Mouse (Mus musculus) right cerebral cortex, postnatal 4 days (tissue): ENCODE results near the gene Ccr1.
"Not testable (repeated sequence)": the region's sequence is repeated elsewhere in the genome, so short reads cannot be mapped to it uniquely, and the experiment has no call there.

Source experiments
- DNase-seq: peaks from one replicate; pipeline ENCODE4 v3.0.0-alpha.2; 2022

The Ccr1 gene

DNA sequence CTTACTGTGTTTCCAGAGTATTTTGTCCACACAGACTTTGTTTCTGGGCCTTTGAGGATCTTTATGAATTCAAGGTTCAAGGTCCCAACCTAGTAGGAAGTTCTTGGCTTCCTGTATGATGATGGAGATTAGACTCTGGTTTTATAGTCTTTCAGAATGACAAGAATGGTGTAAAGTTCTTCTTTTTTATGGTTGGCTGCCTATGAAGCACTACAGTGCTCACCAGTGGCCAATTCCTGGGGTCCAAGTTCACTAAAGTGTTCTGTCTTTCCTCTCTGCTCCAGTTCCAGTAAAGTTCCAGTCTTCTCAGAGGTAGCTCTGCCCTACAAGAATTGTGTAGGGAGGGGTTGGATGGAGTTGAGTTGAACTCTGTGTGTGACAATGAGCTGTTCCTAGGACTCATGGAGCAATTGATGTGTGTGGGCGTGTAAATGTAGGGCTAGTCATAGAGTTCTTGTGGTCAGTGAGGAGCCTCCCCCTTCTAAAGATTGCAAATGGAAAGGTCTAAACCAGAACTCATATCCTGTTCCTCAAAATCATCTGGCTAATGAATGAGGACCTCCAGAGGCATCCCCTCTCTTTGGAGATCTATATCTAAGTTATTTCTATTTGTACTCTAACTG, at the start of gene Ccr1:
Ccr1 (minus strand) TSS at position 403 of the 623 bp plus-strand sequence.
- no peak for DNase-seq

DNA sequence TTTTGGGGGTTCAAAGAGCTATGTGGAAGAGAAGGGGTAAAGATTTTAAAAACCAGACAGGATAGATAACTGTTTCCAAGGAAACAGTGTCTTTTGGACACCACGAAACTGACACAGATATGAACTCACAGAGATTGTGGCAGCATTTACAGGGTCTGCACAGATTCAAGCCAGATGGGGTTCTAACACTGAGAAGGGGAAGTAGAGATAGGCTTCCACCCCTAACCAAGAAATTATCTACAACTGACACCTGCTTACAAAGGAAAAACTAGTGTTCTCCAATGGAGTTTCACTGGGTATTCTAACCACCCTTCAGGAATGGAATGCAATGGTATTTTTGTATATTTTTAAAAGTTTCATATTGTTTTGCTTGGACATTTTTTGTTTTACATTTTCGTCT, 47.6 kb upstream of the Ccr1 start:
- DNase-seq, result no peak

DNA sequence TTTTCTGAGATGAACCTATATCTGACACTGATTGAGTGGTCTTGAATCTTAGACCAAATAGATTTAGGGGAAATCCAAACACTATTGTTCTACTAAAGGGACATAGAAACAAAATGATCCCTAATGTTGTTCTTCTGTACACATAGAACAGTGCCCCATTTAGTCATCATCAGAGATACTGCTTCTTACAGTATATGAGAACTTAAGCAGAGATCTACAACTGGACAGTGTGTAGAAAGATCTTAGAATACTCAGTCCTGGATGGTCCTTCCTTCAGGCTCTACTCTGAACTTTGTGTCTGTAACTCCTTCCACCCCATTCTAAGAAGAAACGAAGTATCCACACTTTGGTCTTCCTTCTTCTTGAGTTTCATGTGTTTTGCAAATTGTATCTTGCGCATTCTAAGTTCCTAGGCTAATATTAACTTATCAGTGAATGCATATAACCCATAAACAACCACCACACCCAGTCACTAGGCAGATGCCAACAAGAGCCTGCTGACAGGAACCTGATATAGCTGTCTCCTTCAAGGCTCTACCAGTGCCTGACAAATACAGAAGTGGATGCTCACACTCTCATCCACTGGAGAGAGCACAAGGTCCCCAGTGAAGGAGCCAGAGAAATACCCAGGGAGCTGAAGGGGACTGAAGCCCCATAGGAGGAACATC, 46.6 kb upstream of the Ccr1 start:
- DNase-seq, result no peak

DNA sequence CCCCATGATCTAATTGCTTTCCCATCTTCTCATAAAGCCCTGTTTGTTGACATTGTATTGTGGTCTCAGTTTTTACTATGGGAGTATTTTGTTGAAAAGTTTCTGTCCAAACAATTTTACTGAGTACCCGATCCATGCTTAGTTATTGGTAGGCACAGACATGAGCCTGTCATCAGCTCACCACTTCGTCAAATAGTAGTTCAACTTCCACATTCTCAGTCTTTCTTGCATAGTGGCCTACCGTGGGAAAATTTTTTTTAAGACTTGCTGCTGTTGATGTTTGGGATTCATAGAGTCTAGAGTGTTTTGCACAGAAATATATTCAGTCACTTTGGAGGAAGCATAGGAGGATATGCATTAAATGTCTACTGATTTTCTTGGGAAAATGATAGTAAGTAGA, 44.8 kb upstream of the Ccr1 start:
- DNase-seq, result no peak

DNA sequence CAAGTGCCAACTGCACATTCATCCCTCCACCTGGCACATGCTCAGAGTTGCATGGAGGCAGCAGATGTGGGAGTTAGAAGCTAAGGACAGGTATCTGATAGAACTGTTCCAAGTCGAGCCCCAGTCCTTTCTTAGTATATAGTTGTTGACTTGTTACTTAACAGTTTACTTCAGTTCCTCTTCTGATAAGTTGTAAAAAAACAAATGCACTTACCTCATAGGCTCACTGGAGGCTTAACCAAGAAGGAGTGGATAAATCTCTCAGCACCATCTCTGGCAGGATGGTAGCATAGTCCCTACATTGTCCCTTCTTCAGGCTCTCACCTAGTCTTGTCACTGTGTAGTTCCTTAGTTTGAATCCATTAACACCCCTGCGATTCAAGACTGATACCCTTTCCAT, 44.2 kb upstream of the Ccr1 start:
- DNase-seq, result no peak

DNA sequence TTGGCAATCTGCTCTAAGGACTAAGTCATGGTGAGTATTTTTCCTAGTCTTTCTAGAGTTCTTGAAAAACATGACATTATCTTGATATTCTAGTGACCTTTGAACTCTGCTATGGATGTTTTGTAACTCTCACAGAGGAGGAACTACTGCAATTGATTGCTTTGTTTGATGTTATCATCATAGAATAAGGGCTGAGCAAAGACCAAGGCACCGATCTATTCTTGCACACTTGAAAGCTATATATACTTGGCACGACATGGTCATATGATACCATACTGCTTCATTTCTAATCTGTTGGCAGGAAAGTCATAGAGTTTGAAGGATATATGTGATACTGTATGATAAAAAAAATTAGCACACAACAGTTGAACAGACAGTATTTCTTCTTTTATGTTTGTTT, 31.3 kb upstream of the Ccr1 start:
- DNase-seq, result no peak

DNA sequence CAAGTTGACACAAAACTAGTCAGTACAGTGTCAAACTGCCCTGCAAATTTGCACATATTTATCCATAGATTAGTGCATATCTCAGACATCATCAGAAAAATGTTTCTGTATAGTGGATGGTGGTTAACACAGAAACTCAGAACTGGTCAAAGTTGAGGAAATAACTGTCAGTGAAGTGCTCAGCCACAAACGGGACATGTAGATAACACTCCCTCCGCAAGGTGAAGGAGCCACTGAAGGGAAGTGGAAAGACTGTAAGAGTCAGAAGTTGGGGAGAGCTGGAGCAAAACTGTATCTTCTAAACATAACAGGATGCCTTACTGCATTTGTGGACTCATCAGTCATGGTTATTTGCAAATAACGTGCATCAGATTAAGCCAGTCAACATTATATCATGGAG, 29.2 kb upstream of the Ccr1 start:
- no peak for DNase-seq

DNA sequence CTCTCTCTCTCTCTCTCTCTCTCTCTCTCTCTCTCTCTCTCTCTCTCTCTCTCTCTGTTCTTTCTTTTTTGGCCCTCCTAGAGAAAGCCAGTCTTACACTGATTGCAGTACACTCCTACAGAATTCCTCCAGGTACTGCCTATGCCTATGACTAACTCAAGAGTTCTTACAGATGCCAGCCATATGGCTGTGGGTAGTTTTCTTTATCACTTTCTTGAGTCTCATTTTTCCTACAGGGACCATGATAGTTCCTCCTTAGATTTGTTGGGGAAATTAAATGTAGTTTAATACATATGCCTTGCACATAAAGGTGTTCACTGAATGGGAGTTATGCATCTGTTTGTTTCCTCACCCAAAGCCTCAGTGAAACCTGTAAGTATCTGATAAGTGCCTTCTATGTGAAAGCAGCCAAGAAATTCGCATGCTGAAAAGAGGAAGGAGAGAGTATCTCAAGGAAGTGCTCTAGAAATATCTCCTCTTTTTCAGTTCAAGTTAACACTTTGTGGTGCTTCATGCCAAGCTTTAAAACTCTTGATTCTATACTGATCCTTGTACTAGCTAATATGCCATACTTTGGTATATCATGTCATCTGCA, 22.9 kb upstream of the Ccr1 start:
- no peak for DNase-seq

DNA sequence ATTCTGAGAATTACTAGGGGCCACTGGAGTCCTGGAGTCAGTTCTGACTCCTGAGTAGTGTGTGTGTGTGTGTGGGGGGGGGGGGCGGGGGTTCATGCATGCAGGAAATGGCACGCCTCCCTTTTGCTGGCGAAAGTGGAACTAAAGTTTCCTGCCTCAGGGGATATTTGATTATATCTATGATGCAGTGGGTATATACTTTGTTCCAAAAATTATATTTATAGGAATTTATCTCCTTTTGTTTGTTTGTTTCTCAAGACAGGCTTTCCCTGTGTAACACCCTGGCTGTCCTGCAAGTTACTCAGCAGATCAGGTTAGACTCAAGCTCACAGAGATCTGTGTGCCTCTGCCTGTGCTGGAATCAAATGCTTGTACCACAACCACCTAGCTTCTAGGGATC, 21.2 kb upstream of the Ccr1 start:
- DNase-seq, result no peak

DNA sequence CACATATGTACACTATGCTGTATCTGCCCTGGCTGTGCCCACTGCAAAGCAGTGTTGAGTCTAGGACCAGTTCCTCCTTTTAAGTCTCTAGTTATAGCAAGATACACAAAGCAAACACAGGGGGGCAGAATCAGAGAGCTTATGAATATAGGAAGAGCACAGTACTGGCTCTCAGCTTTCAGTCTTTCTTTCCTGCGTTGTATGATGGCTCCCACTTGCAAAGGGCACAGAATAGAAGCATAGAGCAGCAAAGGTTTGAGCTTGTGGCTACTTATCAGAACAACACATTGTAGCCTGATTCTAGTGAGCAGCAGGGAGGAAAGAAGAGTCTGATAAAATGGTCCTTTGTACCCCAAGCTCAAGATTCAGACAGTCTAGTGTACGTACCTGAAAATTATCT, 17.7 kb upstream of the Ccr1 start:
- no peak for DNase-seq

DNA sequence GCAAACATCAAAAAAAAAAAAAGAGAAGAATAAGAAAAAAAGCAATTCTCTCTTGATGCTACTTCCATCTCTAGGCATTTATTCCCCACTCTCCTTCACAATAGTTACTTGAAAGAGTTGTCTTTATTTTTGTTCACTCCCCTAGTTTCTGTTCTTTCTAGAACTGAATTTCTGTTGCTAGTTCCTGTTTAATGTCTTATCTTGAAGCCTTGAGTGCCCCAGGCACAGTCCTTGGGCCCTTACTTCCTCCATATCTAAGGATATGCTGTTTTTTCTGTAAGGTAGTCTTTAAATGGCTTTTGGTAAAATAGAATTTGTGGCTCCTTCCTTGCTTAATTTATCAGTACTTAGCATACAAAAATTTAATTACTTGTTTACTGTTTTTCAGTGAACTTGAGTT, 16.5 kb upstream of the Ccr1 start:
- DNase-seq, result no peak

DNA sequence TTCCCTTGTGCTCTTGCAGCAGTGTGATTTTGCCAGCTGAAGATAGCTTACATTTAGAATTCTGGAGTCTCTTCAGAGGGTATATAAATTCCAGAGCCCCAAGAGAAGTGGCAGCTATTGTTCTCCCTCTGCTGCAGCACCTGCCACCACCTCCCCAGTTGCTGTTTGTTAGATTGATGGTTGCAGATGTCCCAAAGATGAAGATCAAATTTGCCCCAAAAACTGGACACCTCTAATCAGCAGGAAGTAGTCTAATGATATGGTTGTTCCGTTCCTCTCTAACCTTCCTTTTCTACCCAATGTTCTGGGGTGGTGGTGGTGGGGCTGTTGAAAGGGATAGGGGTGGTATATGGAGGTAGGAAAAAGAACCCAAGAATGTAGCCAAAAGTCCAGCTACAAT, 14.2 kb upstream of the Ccr1 start:
- DNase-seq, result no peak

DNA sequence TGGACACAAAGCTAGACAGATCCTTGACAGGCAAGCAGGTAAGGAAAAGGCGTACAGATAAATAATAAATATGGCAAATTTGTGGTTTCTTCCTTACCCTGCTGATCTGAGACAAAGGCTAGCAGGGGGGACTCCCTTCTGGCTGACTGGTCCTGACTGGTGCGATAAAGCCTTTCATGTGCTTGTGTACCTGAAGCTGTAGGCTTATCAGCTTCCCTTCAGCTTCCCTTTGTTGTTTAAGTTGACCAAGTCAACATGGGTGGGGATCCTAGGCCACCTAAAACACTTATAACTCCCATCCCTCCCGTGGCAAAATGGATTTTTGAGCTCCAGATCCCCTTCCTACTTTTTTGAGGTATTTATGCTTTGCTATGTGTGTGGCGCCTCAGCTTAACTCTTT, 13.4 kb upstream of the Ccr1 start:
- no peak for DNase-seq

DNA sequence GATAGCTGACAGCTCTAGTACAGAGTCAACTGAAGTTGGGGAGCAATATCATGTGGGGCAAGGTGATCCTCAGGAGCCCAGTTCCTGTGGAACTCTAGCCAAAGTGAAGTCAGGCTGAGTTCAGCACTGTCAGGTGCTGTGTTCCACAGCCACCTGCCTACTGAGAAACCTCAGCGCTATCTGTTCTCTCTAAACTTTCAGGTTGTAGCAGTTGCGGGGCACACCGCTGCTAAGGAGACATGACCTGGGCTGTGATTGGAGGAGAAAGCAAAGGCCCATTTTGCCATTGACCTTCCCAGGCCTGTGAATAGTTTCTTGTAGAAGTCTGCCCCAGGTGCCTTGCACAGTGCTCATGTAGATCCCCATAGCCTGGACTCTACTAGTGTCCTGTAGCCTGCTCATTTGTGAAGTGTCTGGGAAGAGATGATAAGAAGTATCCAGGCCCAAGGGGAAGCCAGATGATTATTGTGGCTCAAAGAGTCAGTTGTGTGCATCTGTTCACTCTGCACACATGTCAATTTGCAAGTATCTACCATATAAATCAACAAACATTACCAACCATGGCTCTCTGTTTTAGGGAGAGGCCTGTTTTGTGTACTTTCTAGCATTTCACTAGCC, 12.5 kb upstream of the Ccr1 start:
- not testable (repeated sequence) for DNase-seq

DNA sequence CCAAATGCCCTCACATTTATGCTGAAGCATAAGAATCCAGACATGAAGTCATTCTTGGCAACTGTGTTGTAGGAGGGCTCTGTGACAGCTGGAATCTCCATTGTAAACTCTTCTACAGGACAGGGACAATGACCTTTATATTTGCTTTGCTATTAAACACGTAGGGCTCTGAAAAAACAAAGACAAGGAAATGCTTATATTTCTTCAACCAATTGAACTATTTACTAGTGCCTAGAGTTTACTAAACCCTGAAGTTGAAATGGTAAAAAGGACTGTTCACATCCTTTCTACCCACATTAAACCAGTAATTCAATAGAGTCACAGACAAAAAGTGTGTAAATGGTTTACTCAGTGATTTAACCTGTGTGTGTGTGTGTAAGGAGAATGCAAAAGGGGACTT, 9.8 kb upstream of the Ccr1 start, which contains the start of gene Ccr1l1:
Ccr1l1 (minus strand) TSS at position 101 of the 400 bp plus-strand sequence.
- DNase-seq, result no peak

DNA sequence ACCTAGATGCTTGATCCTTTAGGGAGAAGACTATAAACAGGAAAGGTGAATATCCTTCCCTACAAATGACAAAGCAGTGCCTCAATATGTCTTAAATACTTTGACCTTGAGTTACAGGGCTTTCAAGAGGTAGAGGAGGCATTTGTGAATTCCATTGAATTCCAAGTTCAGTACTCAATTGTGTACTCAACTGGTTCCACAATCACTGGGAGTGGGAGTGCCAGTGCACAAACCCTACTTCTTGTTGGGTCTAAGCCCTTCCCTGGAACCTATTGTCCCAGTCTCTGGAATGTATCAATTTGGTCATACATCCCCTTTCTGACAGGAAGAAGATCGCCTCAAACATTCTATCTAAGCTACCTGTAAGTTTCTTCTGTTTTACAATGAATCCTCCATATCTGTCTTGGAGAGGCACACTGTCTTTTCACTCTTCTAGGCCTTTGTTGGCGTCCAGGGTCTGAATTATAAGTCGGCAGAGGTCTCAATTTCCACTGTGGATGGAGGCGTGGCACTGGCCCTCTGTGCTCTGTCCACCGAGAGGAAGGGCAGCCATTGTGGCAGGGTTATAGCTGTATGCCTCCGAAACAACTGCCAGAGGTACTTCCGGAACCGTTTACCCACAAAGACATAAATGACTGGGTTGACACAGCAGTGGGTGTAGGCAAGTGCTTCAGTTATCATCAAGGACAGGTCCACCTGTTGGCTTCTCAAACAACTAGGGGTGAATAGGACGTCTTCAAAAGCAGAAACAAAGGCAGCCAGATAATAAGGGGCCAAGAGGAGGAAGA, 8.6 kb upstream of the Ccr1 start:
- no peak for DNase-seq

DNA sequence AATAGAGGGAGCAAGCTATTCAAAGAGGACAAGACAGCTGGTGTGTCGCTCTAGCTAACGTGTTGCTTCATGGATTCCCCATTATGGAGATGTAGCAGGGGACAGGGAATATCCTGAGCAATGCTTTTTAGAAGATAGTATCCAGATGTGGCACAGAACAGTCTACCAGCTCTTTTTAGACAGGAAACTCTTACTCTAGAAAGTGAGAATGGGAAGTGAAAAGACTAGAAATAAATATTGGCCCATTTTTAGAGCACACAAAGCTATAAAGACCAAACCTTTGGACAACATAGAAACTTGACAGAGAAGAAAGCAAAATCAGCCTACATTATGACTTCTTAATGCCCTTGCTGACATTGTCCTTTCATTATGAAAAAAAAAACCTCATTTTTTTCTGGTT, 7.1 kb upstream of the Ccr1 start:
- DNase-seq, result no peak

DNA sequence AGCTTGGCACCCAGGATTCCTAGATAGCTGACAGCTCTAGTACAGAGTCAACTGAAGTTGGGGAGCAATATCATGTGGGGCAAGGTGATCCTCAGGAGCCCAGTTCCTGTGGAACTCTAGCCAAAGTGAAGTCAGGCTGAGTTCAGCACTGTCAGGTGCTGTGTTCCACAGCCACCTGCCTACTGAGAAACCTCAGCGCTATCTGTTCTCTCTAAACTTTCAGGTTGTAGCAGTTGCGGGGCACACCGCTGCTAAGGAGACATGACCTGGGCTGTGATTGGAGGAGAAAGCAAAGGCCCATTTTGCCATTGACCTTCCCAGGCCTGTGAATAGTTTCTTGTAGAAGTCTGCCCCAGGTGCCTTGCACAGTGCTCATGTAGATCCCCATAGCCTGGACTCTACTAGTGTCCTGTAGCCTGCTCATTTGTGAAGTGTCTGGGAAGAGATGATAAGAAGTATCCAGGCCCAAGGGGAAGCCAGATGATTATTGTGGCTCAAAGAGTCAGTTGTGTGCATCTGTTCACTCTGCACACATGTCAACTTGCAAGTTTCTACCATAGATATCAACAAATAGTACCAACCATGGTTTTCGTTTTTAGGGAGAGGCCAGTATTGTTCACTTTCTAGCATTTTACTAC, 1.5 kb downstream of the Ccr1 start:
- DNase-seq, result not testable (repeated sequence)

DNA sequence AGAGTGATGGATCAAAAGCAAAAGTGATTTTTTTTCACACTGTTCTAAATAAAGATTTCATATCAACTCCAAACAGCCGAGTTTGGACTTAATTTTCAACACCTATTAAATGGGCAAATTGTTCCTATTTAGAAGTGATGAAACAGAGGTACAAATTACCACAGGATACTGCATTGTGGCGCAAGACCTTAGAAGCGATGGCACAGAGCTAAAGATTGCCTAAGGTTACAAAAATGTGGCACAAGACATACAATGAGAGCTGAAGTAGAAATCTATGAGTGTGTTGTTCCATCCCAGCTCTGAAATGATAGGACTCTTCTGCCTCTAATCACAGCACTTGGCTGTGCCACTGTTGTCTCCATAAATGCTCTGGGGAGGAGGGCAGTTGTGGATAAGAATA, 3.7 kb downstream of the Ccr1 start:
- no peak for DNase-seq

DNA sequence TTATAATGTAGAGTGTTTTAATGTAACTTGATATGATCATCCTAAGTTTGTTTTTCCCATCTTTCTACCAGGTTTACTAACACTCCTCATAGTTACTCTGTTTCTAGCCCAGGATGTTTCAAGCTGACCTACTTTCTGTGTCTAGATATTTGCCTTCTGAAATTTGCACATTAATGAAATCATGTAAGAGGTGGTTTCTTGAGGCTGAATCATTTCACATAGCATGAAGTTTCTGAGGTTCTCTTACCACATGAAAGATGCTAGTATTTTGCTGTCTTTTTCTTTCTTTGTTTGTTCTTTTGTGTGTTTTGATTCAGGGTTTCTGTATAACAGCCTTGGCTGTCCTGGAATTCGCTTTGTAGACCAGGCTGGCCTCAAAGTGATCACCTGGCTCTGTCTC, 8.3 kb downstream of the Ccr1 start:
- no peak for DNase-seq

DNA sequence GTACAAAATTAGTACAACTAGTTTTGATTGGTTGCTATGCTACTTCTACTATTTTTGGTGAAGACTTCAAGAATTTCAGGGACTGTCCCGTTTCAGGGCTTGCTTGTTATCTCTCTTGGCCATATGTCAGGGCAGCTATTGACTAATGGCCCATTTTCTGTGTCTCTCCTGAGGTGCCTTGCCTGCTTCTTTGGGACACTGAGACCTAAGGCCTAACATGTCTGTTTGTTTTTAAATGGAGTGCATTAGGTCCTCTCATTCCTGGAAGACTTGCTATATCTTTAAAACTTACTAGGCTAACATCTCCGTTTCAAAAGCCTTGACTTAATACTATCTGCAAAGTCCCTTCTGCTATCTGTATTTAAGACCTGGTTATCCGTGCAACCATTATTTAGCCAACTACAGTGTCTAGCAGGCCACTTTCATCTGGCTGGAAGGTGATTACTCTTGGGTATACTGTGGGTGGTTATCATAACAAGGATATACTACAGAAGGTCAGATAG, 10.5 kb downstream of the Ccr1 start:
- no peak for DNase-seq

DNA sequence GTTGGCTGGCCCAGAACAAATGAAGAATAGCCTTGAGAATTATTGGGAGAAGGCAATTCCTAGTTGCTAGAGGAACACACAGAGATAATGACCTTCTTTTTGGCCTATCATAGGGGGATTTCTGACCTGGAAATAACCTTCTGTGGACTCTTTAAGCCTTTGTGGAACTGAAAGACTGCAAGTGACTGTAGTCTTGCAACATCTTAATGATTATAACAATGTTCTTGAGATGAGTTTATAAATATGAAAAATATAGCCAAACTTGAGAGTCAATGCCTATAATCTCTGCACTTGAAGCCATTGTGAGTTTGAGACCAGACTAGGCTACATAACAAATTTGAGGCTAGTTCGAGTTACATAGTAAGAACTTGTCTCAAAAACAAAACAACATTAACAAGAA, 11.6 kb downstream of the Ccr1 start:
- no peak for DNase-seq

DNA sequence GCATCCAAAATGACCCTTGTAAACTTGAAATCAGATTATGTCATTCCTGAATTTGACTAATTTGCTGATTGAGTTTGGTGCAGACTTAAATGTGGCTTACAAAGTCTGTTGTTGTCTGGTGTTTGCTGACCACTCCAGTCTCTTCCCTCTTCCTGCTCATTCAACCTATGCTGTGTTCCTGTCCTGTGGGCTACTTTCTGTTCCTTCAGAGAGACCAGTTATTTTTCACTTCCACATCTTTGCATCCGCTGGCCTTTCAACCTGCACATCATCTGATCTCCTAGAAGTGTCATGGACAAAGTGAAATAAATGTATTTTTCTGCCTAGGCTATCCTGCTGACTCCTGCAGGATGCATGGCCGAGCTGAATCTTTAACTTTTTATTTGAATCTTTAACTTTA, 14.9 kb downstream of the Ccr1 start:
- DNase-seq, result no peak
